Mouse (Mus musculus) forebrain, embryonic 14.5 days (tissue): ENCODE results near the gene Pard3b. TPM values are rescaled to one million over a fixed set of nuclear protein-coding genes. Genes with fewer than 3 reads are reported as not detected.
A peak's percentile ranks its signal among the peaks of the same experiment; 100 is the strongest.

Source experiments
- ATAC-seq: fragments of 200-750 bp; cut with Nextera tagmentation; 2 replicates; pipeline ENCODE4 v1.8.0; 2017; ENCODE audit warnings: mild to moderate bottlenecking, moderate library complexity
- DNase-seq: peaks from one replicate; pipeline ENCODE4 v3.0.0-alpha.2; 2015; ENCODE audit warnings: low spot score
- H3K27ac ChIP-seq: fragments of 300-500 bp; sonication (generic); 2 replicates; pipeline ENCODE4 v1.5.1; 2014; ENCODE audit warnings: low read depth, mild to moderate bottlenecking, control low read depth, low read length, moderate library complexity
- H3K27me3 ChIP-seq: fragments of 300-500 bp; sonication (generic); replicated peaks from 2 replicates; pipeline ENCODE4 v1.6.1; 2014; ENCODE audit warnings: low read length, control low read depth, mixed read lengths; ENCODE audit not compliant: control insufficient read depth, insufficient read depth
- H3K36me3 ChIP-seq: fragments of 300-500 bp; sonication (generic); 2 replicates; pipeline ENCODE4 v1.6.1; 2014; ENCODE audit warnings: low read length, control low read depth; ENCODE audit not compliant: control insufficient read depth, insufficient read depth
- H3K4me1 ChIP-seq: fragments of 300-500 bp; sonication (generic); 2 replicates; pipeline ENCODE4 v1.6.1; 2014; ENCODE audit warnings: antibody characterized with exemption, low read length, control low read depth; ENCODE audit not compliant: control insufficient read depth, insufficient read depth
- H3K4me2 ChIP-seq: fragments of 300-500 bp; sonication (generic); 2 replicates; pipeline ENCODE4 v1.6.1; 2014; ENCODE audit warnings: mild to moderate bottlenecking, control low read depth, low read length
- H3K4me3 ChIP-seq: fragments of 300-500 bp; sonication (generic); 2 replicates; pipeline ENCODE4 v1.5.1; 2014; ENCODE audit warnings: low read depth, low read length, control low read depth
- H3K9ac ChIP-seq: fragments of 300-500 bp; sonication (generic); 2 replicates; pipeline ENCODE4 v1.6.1; 2014; ENCODE audit warnings: mild to moderate bottlenecking, low read length, control low read depth, moderate library complexity
- H3K9me3 ChIP-seq: fragments of 300-500 bp; sonication (generic); replicated peaks from 2 replicates; pipeline ENCODE4 v1.6.1; 2016; ENCODE audit warnings: low read length, control low read depth, mixed read lengths; ENCODE audit not compliant: control insufficient read depth
- WGBS: fragments of 180-500 bp; shearing (Covaris S2); extraction: QIAGEN DNeasy Blood & Tissue Kit; methylation state at CpG from one replicate; pipeline ENCODE4 v1.1.7; 2014; 5-methylcytosine and 5-hydroxymethylcytosine counted together
- polyA plus RNA-seq: library from polyadenylated mRNA; unstranded; fragments of >200 nt; fragmentation: Nextera tagmentation; extraction: Ambion mirVana; gene quantifications from 2 replicates; pipeline ENCODE4 v1.2.1, GENCODE M21; 2014

The Pard3b gene
- polyA plus RNA-seq, 1 experiment from 2014 or later: 4.3 TPM

GRCm38 (mm10) chr1:62398261-62398660 is 759.6 kb downstream of the Pard3b start:
- DNase-seq (no peak), ATAC-seq (no peak)
- H3K4me3 ChIP-seq: no peak overlapping the region
- H3K9me3 ChIP-seq: no peaks in the 10 kb centered on the region
- no peak overlapping the region for H3K27ac ChIP-seq
- H3K27me3 ChIP-seq: no peaks in the 10 kb centered on the region
- H3K4me2 ChIP-seq: no peak overlapping the region
- H3K36me3 ChIP-seq: no peaks in the 10 kb centered on the region
- WGBS: 30% methylated on average over 3 of the region's 3 CpGs
- H3K4me1 ChIP-seq: no peaks in the 10 kb centered on the region
- no peak overlapping the region for H3K9ac ChIP-seq

- Histone ChIP-seq H3K9me3 (no peaks in the 10 kb centered on the region), H3K4me3 (no peak overlapping the region), H3K4me1 (no peaks in the 10 kb centered on the region), H3K36me3 (no peaks in the 10 kb centered on the region), H3K4me2 (no peak overlapping the region), H3K27ac (no peak overlapping the region), H3K27me3 (no peaks in the 10 kb centered on the region), H3K9ac (no peak overlapping the region)
- WGBS: 84% methylated on average over 4 of the region's 4 CpGs
- no peak for ATAC-seq
- no peak for DNase-seq
These were observed 760.1 kb downstream of the Pard3b start for GRCm38 (mm10) chr1:62398738-62399137.

- Histone ChIP-seq H3K4me1 (no peaks in the 10 kb centered on the region), H3K9ac (no peak overlapping the region), H3K36me3 (no peaks in the 10 kb centered on the region), H3K27ac (no peak overlapping the region), H3K9me3 (no peaks in the 10 kb centered on the region), H3K27me3 (no peaks in the 10 kb centered on the region), H3K4me3 (no peak overlapping the region), H3K4me2 (no peak overlapping the region)
- no peak for ATAC-seq
- no peak for DNase-seq
- 61% methylated on average over 8 of the region's 8 CpGs for WGBS
These were observed 766.4 kb downstream of the Pard3b start for GRCm38 (mm10) chr1:62405061-62405460.

GRCm38 (mm10) chr1:62411368-62411767 is 772.7 kb downstream of the Pard3b start:
- H3K4me1 ChIP-seq: 0 out of 2 replicates have a peak, but pooled peaks cover 2% of the 10 kb centered on the region
- no peak overlapping the region for H3K4me2 ChIP-seq
- no peaks in the 10 kb centered on the region for H3K9me3 ChIP-seq
- H3K4me3 ChIP-seq: no peak overlapping the region
- no peak overlapping the region for H3K27ac ChIP-seq
- DNase-seq (peak; percentile 83), ATAC-seq (peak; percentile 85)
- H3K36me3 ChIP-seq: no peaks in the 10 kb centered on the region
- WGBS: 12% methylated on average over 2 of the region's 2 CpGs
- H3K27me3 ChIP-seq: no peaks in the 10 kb centered on the region
- H3K9ac ChIP-seq: no peak overlapping the region

GRCm38 (mm10) chr1:62412019-62412418 is 773.4 kb downstream of the Pard3b start:
- H3K4me2 ChIP-seq: no peak overlapping the region
- no peaks in the 10 kb centered on the region for H3K9me3 ChIP-seq
- H3K27ac ChIP-seq: no peak overlapping the region
- no peak overlapping the region for H3K9ac ChIP-seq
- H3K4me1 ChIP-seq: 0 out of 2 replicates have a peak, but pooled peaks cover 2% of the 10 kb centered on the region
- no peak for DNase-seq
- no peak for ATAC-seq
- WGBS: 67% methylated on average over 4 of the region's 4 CpGs
- H3K4me3 ChIP-seq: no peak overlapping the region
- no peaks in the 10 kb centered on the region for H3K36me3 ChIP-seq
- H3K27me3 ChIP-seq: no peaks in the 10 kb centered on the region

GRCm38 (mm10) chr1:62412988-62413387 is 774.4 kb downstream of the Pard3b start:
- Histone ChIP-seq H3K36me3 (no peaks in the 10 kb centered on the region), H3K27me3 (no peaks in the 10 kb centered on the region)

GRCm38 (mm10) chr1:62414521-62414920 is 775.9 kb downstream of the Pard3b start:
- Histone ChIP-seq H3K9ac (no peak overlapping the region), H3K4me3 (no peak overlapping the region), H3K27me3 (no peaks in the 10 kb centered on the region), H3K9me3 (no peaks in the 10 kb centered on the region), H3K36me3 (no peaks in the 10 kb centered on the region), H3K4me1 (0 out of 2 replicates have a peak, but pooled peaks cover 2% of the 10 kb centered on the region), H3K27ac (no peak overlapping the region), H3K4me2 (no peak overlapping the region)
- no peak for DNase-seq
- no peak for ATAC-seq
- 55% methylated on average over 6 of the region's 6 CpGs for WGBS

More at GRCm38 (mm10) chr1:62412988-62413387, 774.4 kb downstream of the Pard3b start:
- Histone ChIP-seq H3K4me1 (0 out of 2 replicates have a peak, but pooled peaks cover 2% of the 10 kb centered on the region), H3K4me2 (no peak overlapping the region), H3K9me3 (no peaks in the 10 kb centered on the region), H3K4me3 (no peak overlapping the region), H3K9ac (no peak overlapping the region), H3K27ac (no peak overlapping the region)
- ATAC-seq (no peak), DNase-seq (no peak)
- WGBS: 94% methylated on average over 3 of the region's 3 CpGs

- Histone ChIP-seq H3K4me1 (no peaks in the 10 kb centered on the region), H3K9ac (no peak overlapping the region), H3K27me3 (no peaks in the 10 kb centered on the region), H3K27ac (no peak overlapping the region), H3K4me2 (no peak overlapping the region), H3K4me3 (no peak overlapping the region), H3K36me3 (no peaks in the 10 kb centered on the region), H3K9me3 (no peaks in the 10 kb centered on the region)
- ATAC-seq: no peak
- 89% methylated on average over 10 of the region's 10 CpGs for WGBS
- DNase-seq: no peak
These were observed 778.2 kb downstream of the Pard3b start for GRCm38 (mm10) chr1:62416627-62417374.

- H3K4me3 ChIP-seq: no peak overlapping the region
- no peaks in the 10 kb centered on the region for H3K36me3 ChIP-seq
- no peak for DNase-seq
- H3K9me3 ChIP-seq: no peaks in the 10 kb centered on the region
- no peaks in the 10 kb centered on the region for H3K4me1 ChIP-seq
- no peaks in the 10 kb centered on the region; the same call in 1 of the 2 replicates for H3K27me3 ChIP-seq
- H3K4me2 ChIP-seq: no peak overlapping the region
- H3K27ac ChIP-seq: no peak overlapping the region
- 91% methylated on average over 10 of the region's 10 CpGs for WGBS
- no peak overlapping the region for H3K9ac ChIP-seq
- no peak for ATAC-seq
These were observed 784.4 kb downstream of the Pard3b start for GRCm38 (mm10) chr1:62422896-62423650.
